Mouse (Mus musculus): ENCODE measurements around the gene Smagp. TPM values are rescaled to one million over a fixed set of nuclear protein-coding genes. Genes with fewer than 3 reads are reported as not detected.
A peak's percentile ranks its signal among the peaks of the same experiment; 100 is the strongest.
"Not testable (repeated sequence)": the region's sequence is repeated elsewhere in the genome, so short reads cannot be mapped to it uniquely, and the experiment has no call there.

The Smagp gene
- polyA plus RNA-seq, 2 experiments from 2014 or later = not detected

- no peak for ATAC-seq
These were observed 12.3 kb downstream of the Smagp start for GRCm38 (mm10) chr15:100624435-100624834.

GRCm38 (mm10) chr15:100623754-100624153, 13.0 kb downstream of the Smagp start:
- ATAC-seq = no peak

GRCm38 (mm10) chr15:100622164-100622563, 14.6 kb downstream of the Smagp start:
- ATAC-seq = no peak

GRCm38 (mm10) chr15:100621671-100622070, 15.1 kb downstream of the Smagp start:
- not testable (repeated sequence) for ATAC-seq

DNA sequence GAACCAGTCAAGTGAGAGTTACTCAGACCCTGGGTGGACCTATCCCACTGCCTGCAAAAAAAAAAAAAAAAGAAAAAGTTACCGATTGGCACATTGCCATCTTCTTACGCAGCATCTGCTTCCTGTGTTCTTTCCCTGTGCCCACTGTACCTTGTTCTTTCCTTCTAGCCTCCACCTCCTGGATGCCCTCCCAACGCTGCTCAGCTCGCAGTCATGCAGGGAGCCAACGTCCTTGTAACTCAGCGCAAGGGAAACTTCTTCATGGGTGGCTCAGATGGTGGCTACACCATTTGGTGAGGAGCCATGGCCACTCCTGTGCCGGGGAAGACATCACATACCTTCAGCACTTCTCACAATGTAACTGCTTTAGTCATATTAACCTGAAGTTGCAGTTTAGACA, 17.5 kb downstream of the Smagp start:
- ATAC-seq = no peak

GRCm38 (mm10) chr15:100616221-100616620, 20.5 kb downstream of the Smagp start:
- ATAC-seq = no peak

GRCm38 (mm10) chr15:100615825-100616220, 20.9 kb downstream of the Smagp start:
- peak; percentile 37 for ATAC-seq

DNA sequence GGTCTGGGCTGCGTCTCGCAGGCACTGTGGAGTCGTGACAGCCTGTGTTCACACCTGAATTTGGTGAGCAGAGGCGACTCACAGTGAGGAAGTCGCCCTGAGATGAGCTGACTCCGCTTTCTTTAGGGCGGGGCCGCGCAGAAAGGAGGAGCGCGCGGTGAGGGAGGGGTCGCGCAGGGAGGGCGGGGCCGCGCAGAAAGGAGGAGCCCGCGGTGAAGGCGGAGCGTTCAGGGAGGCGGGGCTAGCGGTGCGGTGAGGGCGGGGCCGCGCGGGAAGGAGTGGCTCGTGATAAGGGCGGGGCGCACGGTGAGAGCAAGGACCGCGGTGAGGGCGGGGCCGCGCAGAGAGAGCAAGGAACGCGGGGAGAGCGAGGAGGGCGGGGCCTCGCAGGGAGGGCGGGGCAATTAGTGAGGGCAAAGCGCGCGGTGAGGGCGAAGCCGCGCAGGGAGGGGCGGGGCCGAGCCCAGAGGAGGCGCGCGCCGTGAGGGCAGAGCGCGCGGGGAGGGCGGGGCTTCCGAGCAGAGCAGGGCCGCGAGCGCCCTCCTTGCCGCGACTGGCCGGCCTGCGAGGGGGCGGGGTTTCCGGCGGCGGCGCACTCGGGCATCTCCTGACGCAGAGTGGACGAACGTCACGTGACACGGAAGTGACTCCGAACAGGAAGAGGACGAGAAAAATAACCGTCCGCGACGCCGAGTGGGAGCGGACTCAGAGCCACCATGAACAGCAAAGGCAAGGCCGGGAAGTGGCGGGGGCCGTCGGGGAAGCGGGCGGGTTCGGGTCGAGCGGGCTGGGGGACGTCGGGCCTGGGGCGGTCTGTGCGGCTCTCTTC, 21.5 kb downstream of the Smagp start, which contains the start of gene Dazap2:
Dazap2 (plus strand) TSS at position 354 of the 829 bp plus-strand sequence.
- ATAC-seq = peak; percentile 68

GRCm38 (mm10) chr15:100614218-100614995, 22.3 kb downstream of the Smagp start:
- ATAC-seq = peak; percentile 13

- no peak for ATAC-seq
These were observed 23.2 kb downstream of the Smagp start for GRCm38 (mm10) chr15:100613584-100613983.

- ATAC-seq = no peak
These were observed 24.3 kb downstream of the Smagp start for GRCm38 (mm10) chr15:100612432-100612831.

GRCm38 (mm10) chr15:100611951-100612350, 24.8 kb downstream of the Smagp start:
- ATAC-seq = no peak

DNA sequence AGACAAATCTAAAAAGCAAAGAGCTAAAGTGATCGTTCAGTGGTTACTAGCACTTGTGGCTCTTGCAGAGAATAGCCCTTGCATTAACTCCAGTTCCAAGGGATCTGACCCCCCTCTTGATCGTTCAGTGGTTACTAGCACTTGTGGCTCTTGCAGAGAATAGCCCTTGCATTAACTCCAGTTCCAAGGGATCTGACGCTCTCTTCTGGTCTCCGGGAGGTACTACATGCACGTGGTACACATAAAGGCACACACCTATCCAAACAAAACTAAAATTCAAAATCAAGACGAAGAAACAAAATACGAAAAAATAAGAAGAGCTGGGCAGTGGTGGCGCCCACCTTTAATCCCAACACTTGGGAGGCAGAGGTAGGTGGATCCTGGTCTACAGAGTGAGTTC, 30.1 kb downstream of the Smagp start:
- not testable (repeated sequence) for ATAC-seq

- ATAC-seq = no peak
These were observed 35.1 kb downstream of the Smagp start for GRCm38 (mm10) chr15:100601669-100602068.

GRCm38 (mm10) chr15:100600696-100601272, 36.0 kb downstream of the Smagp start:
- no peak for ATAC-seq

DNA sequence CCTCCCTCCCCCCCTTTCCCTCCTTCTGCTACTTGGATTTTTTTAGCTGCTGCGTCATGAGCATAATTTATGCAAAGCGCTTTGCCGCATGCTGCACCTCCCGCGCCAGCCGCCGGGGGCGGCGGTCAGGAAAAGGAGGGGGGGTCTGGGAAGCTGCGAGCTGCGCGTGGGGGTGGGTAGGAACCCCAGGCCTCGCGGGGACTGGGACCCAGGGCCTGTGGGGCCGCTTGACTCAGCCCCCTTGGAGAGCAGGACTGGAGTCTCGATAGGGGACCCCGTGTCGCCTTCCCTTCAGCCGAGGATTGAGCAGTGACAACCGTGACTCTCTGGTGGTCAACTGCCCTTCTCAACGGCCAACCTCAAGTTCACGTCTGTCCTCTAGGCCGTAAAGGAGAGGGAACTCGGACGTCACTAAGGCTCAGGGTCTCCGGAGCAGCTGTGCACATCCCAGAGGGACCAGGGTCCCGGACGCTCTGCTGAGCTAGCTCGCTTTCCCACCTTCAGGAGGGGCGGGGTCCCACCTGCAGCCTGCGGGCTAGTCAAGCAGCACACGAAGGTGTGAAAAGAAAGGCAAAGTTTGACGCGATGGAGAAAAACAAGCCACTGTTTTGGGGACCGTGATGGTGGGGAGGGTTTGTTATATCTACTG, 36.6 kb downstream of the Smagp start:
- ATAC-seq = peak; percentile 65

DNA sequence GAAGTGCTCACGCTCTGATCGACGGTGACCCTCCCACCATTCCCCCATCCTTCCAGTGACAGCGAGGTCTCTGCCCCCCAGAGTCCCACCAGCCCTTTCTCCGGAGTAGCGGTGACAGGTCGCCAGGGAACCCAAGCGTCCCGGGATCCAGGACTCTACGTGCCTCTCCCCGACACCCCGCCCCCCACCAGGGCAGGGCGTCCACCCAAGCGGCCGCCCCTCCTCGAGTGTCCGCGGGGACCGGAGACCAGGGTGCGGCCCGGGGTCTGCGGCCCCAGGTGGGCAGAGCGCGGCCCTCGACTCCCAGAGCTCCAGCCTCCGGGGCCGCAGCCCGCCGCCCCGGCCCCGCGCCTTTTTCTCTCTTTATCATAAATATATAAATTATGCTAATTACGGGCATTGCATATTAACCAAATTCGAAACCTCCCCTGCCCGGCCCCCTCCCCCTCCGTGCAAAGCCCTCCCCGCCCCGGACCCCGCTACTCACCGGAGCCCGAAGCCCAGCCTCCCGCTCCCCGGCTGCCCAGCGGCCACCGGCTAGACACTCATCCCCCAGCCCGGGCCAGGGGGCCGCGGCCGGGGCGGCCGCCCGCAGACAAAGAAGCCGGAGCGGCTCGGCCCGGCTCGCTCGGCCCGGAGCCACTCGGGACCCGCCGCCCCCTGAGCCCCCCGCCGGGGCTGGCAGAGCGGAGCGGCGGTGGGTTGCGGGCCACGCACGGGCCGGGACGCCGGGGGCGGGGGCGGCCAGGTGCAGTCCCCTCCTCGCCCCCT, 37.3 kb downstream of the Smagp start, which contains the start of gene Pou6f1:
Pou6f1 (minus strand) TSS at position 709 of the 771 bp plus-strand sequence.
- no peak for ATAC-seq

GRCm38 (mm10) chr15:100598883-100599275, 37.9 kb downstream of the Smagp start:
- ATAC-seq = peak; percentile 43

- peak; percentile 48 for ATAC-seq
These were observed 38.4 kb downstream of the Smagp start for GRCm38 (mm10) chr15:100598287-100598882.

DNA sequence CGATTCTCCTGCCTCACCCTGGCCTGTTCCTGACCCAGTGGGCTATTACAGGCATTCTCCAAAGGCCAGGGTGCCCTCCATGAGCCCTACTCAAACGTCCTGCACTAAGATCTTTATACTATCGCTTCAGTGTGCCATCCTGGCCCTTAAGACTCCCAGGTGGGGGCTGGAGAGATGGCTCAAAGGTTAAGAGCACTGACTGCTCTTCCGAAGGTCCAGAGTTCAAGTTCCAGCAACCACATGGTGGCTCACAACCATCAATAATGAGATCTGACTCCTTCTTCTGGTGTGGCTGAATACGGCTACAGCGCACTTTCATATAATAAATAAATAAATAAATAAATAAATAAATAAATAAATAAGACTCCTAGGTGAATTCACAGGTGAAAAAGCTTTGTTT, 43.9 kb downstream of the Smagp start:
- no peak for ATAC-seq

DNA sequence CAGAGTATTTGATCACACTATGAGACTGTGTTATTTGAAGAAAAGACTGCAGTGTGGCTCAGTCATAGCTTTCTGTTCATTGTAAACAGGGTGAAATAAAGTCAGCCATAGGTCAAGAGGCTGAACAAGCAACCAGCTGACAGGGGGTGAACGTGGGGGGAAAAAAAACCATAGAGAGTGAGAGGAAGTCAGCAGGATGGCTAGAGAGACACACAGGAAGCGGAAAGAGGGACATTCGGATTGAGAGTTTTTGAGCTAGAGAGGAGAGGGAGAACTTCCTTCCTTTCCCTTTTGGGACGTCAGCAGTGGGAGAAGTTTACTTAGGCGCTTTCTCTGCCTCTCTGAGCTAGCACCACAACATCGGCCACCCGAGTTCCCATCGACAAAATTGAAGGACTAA, 46.3 kb downstream of the Smagp start:
- no peak for ATAC-seq
